Comparison of ENCODE assay signal across 1 mouse cellular context in the genomic region with DNA sequence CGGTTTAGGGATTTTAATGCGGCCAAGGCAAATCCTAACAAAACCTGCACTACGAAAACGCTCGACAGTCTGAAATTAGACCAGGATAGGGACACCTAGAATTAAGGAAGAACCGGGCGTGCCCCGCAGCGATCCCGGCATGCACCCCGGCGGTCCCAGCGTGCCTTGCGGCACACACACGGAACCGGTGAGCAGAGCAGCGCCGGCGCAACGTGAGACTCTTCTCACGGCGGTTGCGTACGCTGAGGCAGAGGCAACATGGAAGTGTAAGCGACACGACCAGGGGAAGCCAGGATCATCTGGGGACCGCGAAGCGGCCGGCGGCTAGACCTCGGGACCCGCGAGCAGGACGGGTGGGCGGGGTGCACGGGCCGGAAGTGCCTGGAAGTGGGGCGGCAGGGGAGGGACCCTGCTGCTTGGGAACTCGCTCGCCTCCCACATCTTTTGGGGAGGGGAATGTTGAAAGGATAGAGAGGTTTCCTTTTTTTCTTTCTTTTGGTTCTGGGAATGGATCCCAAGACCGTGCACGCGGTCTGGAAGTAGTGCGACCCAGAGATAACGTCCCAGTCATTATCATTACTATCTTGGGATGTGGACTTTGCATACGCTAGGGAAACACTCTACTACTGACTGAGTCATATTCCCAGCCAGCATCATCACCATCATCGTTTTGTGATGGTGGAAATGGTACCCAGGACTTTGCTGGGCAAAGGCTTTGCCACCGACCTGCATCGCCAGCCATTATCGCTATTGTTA.
TF ChIP-seq lines count a peak whose summit lies in the region.

A gene (minus strand): TSS at position 106 of the 756 bp plus-strand sequence.
A gene (plus strand): TSS at position 149 of the 756 bp plus-strand sequence.

TF ChIP-seq in CH12.LX, 34 proteins besides CTCF, POLR2A, EP300 and RAD21 (continued from another document):
- TF ChIP-seq TBP (conservative IDR thresholded peaks at IDR 0.05; ENCODE audit: low read depth, low read length) (peak; percentile 57; the same call in 1 of the 2 replicates), SIN3A (IDR thresholded peaks at IDR 0.05; ENCODE audit: low read length) (peak; percentile 87), ZC3H11A (IDR thresholded peaks at IDR 0.05; ENCODE audit: low read depth, low read length) (no peak), JUN (IDR thresholded peaks at IDR 0.05; ENCODE audit: insufficient read depth, low read depth, low read length) (no peak), IRF4 (IDR thresholded peaks at IDR 0.05; ENCODE audit: low read depth, low read length) (0 out of 2 replicates have a peak, but pooled peaks have one; percentile 23), MAFK (IDR thresholded peaks at IDR 0.05; ENCODE audit: insufficient replicate concordance, low read length) (no peak), TCF12 (IDR thresholded peaks at IDR 0.05; ENCODE audit: low read depth, low read length) (peak; percentile 88), ZNF384 (IDR thresholded peaks at IDR 0.05; ENCODE audit: low read depth, low read length) (no peak), MXI1 (IDR thresholded peaks at IDR 0.05; ENCODE audit: low read depth, low read length) (peak; percentile 91), MAZ (IDR thresholded peaks at IDR 0.05; ENCODE audit: low read depth, low read length) (no peak), UBTF (IDR thresholded peaks at IDR 0.05; ENCODE audit: low read depth, low read length) (no peak), ELF1 (IDR thresholded peaks at IDR 0.05; ENCODE audit: low read depth, low read length) (peak; percentile 95), SMC3 (IDR thresholded peaks at IDR 0.05; ENCODE audit: low read depth, low read length) (no peak), KAT2A (IDR thresholded peaks at IDR 0.05; ENCODE audit: insufficient replicate concordance, low read length) (peak; percentile 80; the same call in 1 of the 2 replicates), CHD1 (IDR thresholded peaks at IDR 0.05; ENCODE audit: low read depth, low read length) (no peak), GABPA (IDR thresholded peaks at IDR 0.05; ENCODE audit: insufficient replicate concordance, low read depth, low read length) (no peak; the same call in 1 of the 2 replicates), RCOR1 (conservative IDR thresholded peaks at IDR 0.05; ENCODE audit: low read depth, low read length) (no peak), BHLHE40 (IDR thresholded peaks at IDR 0.05; ENCODE audit: low read depth, low read length) (peak; percentile 40; the same call in 1 of the 2 replicates), USF1 (IDR thresholded peaks at IDR 0.05; ENCODE audit: low read depth, low read length) (no peak), ZKSCAN1 (IDR thresholded peaks at IDR 0.05; ENCODE audit: borderline replicate concordance, low read depth, low read length) (no peak), MYC (IDR thresholded peaks at IDR 0.05; ENCODE audit: low read depth, low read length) (peak; percentile 83), POLR2AphosphoS2 (IDR thresholded peaks at IDR 0.05; ENCODE audit: low read depth, low read length) (peak; percentile 86; the same call in 1 of the 2 replicates), NELFE (IDR thresholded peaks at IDR 0.05; ENCODE audit: low read depth, low read length) (peak; percentile 83), MAX (IDR thresholded peaks at IDR 0.05; ENCODE audit: low read length) (peak; percentile 43; the same call in 1 of the 2 replicates), MEF2A (IDR thresholded peaks at IDR 0.05; ENCODE audit: borderline replicate concordance, low read depth, low read length) (no peak; the same call in 1 of the 2 replicates), PAX5 (IDR thresholded peaks at IDR 0.05; ENCODE audit: low read length) (no peak), ETS1 (conservative IDR thresholded peaks at IDR 0.05; ENCODE audit: low read depth, low read length) (no peak), JUND (conservative IDR thresholded peaks at IDR 0.05; ENCODE audit: low read depth, low read length) (no peak)
